Mouse (Mus musculus) liver, embryonic 14.5 days (tissue): ENCODE data around the gene Nr2f2. TPM values are rescaled to one million over a fixed set of nuclear protein-coding genes. Genes with fewer than 3 reads are reported as not detected.

Source experiments
- ATAC-seq: fragments of 200-750 bp; cut with Nextera tagmentation; 2 replicates; pipeline ENCODE4 v1.8.0; 2017; ENCODE audit warnings: moderate number of reproducible peaks, mild to moderate bottlenecking, moderate library complexity; ENCODE audit not compliant: insufficient read depth
- DNase-seq, 3 experiments: peaks; one replicate each; pipeline ENCODE4 v3.0.0-alpha.2; 2012 to 2013; ENCODE audit warnings: low read depth in 3 of 3, low spot score in 3 of 3
- H3K27ac ChIP-seq: fragments of 300-500 bp; sonication (generic); 2 replicates; pipeline ENCODE4 v1.5.1; 2014; ENCODE audit warnings: moderate library complexity, mild to moderate bottlenecking, control low read depth, inconsistent platforms
- H3K27me3 ChIP-seq: fragments of 300-500 bp; sonication (generic); 2 replicates; pipeline ENCODE4 v1.6.1; 2014; ENCODE audit warnings: mild to moderate bottlenecking, low read length, moderate library complexity; ENCODE audit not compliant: control insufficient read depth, insufficient read depth
- H3K36me3 ChIP-seq: fragments of 300-500 bp; sonication (generic); replicated peaks from 2 replicates; pipeline ENCODE4 v1.6.1; 2014; ENCODE audit warnings: low read depth; ENCODE audit not compliant: control insufficient read depth, insufficient read depth
- H3K4me1 ChIP-seq, 2 experiments: fragments of 200-500 bp in 1 of 2; fragments of 300-500 bp in 1 of 2; sonication (generic) in 1 of 2; replicated peaks; 2 replicates each; pipeline ENCODE4 v1.6.1; 2012 to 2014; ENCODE audit warnings: antibody characterized with exemption in 1 of 2, inconsistent platforms in 1 of 2, low read length in 1 of 2; ENCODE audit not compliant: control insufficient read depth in 2 of 2, insufficient read depth in 2 of 2
- H3K4me2 ChIP-seq: fragments of 300-500 bp; sonication (generic); 2 replicates; pipeline ENCODE4 v1.6.1; 2014; ENCODE audit warnings: low read depth, mild to moderate bottlenecking, control low read depth, moderate library complexity
- H3K4me3 ChIP-seq, 2 experiments: fragments of 200-500 bp in 1 of 2; fragments of 300-500 bp in 1 of 2; sonication (generic) in 1 of 2; 2 replicates each; pipeline ENCODE4 v1.5.1; 2012 to 2014; ENCODE audit warnings: low read depth in 2 of 2, low read length in 2 of 2, mild to moderate bottlenecking in 2 of 2, control low read depth in 1 of 2, inconsistent platforms in 1 of 2, moderate library complexity in 1 of 2; ENCODE audit not compliant: insufficient read depth in 1 of 2
- H3K9ac ChIP-seq: fragments of 300-500 bp; sonication (generic); replicated peaks from 2 replicates; pipeline ENCODE4 v1.6.1; 2014; ENCODE audit warnings: mild to moderate bottlenecking, control low read depth, moderate library complexity
- H3K9me3 ChIP-seq: fragments of 300-500 bp; sonication (generic); 2 replicates; pipeline ENCODE4 v1.6.1; 2016; ENCODE audit warnings: low read length, mixed read lengths; ENCODE audit not compliant: control insufficient read depth
- CTCF ChIP-seq: IDR thresholded peaks from 2 replicates; pipeline ENCODE4 v1.5.1; 2016; ENCODE audit warnings: antibody characterized with exemption, low read depth, control low read depth
- EP300 ChIP-seq: IDR thresholded peaks from 2 replicates; pipeline ENCODE4 v1.6.1; 2016; ENCODE audit warnings: antibody characterized with exemption, low read depth
- WGBS: fragments of 180-500 bp; shearing (Covaris S2); extraction: QIAGEN DNeasy Blood & Tissue Kit; methylation state at CpG from one replicate; pipeline ENCODE4 v1.1.7; 2014; ENCODE audit not compliant: insufficient replicate concordance; 5-methylcytosine and 5-hydroxymethylcytosine counted together
- polyA plus RNA-seq, 2 experiments: library from polyadenylated mRNA; depleted of rRNA in 1 of 2; stranded (reverse) in 1 of 2; unstranded in 1 of 2; fragments of >200 nt; fragmentation: Nextera tagmentation in 1 of 2; extraction: Ambion mirVana in 1 of 2; gene quantifications; 2 replicates each; pipeline versions ENCODE4 v1.2.1 to v1.2.3; 2012 to 2014

Gene Nr2f2
- polyA plus RNA-seq, 2 experiments: 6.3 to 12.0 TPM

- Histone ChIP-seq H3K4me1 (no peaks in the 10 kb centered on the region), H3K27ac (no peak overlapping the region), H3K27me3 (no peaks in the 10 kb centered on the region), H3K9ac (no peak overlapping the region), H3K4me2 (no peak overlapping the region), H3K4me3 (no peak overlapping the region), H3K9me3 (no peaks in the 10 kb centered on the region), H3K36me3 (no peaks in the 10 kb centered on the region)
- DNase-seq (no peak), ATAC-seq (no peak)
- no peak for TF ChIP-seq CTCF
- TF ChIP-seq EP300: no peak
- 61% methylated on average over 4 of the region's 4 CpGs for WGBS
Observed at GRCm38 (mm10) chr7:70382828-70383227, 16.3 kb upstream of the Nr2f2 start.

GRCm38 (mm10) chr7:70381409-70382244, 15.1 kb upstream of the Nr2f2 start:
- no peak for DNase-seq
- TF ChIP-seq EP300 (no peak), CTCF (no peak)
- Histone ChIP-seq H3K9me3 (no peaks in the 10 kb centered on the region), H3K9ac (no peak overlapping the region), H3K27me3 (no peaks in the 10 kb centered on the region), H3K36me3 (no peaks in the 10 kb centered on the region), H3K4me1 (no peaks in the 10 kb centered on the region), H3K27ac (no peak overlapping the region), H3K4me3 (no peak overlapping the region), H3K4me2 (no peak overlapping the region)
- ATAC-seq: no peak
- WGBS: 77% methylated on average over 14 of the region's 14 CpGs

GRCm38 (mm10) chr7:70380943-70381342, 14.4 kb upstream of the Nr2f2 start:
- Histone ChIP-seq H3K4me3 (no peak overlapping the region), H3K9me3 (no peaks in the 10 kb centered on the region), H3K36me3 (no peaks in the 10 kb centered on the region), H3K27me3 (no peaks in the 10 kb centered on the region), H3K4me1 (no peaks in the 10 kb centered on the region), H3K27ac (no peak overlapping the region), H3K9ac (no peak overlapping the region), H3K4me2 (no peak overlapping the region)
- WGBS: 68% methylated on average over 3 of the region's 3 CpGs
- ATAC-seq (no peak), DNase-seq (no peak)
- TF ChIP-seq EP300: no peak
- no peak for TF ChIP-seq CTCF

- H3K27me3 ChIP-seq: no peaks in the 10 kb centered on the region
- H3K9ac ChIP-seq: no peak overlapping the region
- TF ChIP-seq EP300 (no peak), CTCF (no peak)
- H3K4me3 ChIP-seq: no peak overlapping the region
- H3K27ac ChIP-seq: no peak overlapping the region
- H3K4me2 ChIP-seq: no peak overlapping the region
- WGBS: 71% methylated on average over 3 of the region's 3 CpGs
- ATAC-seq (no peak), DNase-seq (no peak)
- no peaks in the 10 kb centered on the region for H3K9me3 ChIP-seq
- no peaks in the 10 kb centered on the region for H3K36me3 ChIP-seq
- H3K4me1 ChIP-seq: no peaks in the 10 kb centered on the region
Observed at GRCm38 (mm10) chr7:70380246-70380645, 13.7 kb upstream of the Nr2f2 start.

GRCm38 (mm10) chr7:70370552-70371262, 4.2 kb upstream of the Nr2f2 start:
- ATAC-seq (no peak), DNase-seq (no peak)
- Histone ChIP-seq H3K4me1 (no peaks in the 10 kb centered on the region), H3K36me3 (no peaks in the 10 kb centered on the region), H3K9me3 (no peaks in the 10 kb centered on the region), H3K27me3 (peaks cover 50% of the 10 kb centered on the region), H3K9ac (no peak overlapping the region), H3K4me3 (no peak overlapping the region), H3K27ac (no peak overlapping the region), H3K4me2 (peak overlapping the region; percentile 52; the same call in 1 of the 2 replicates)
- TF ChIP-seq CTCF (no peak), EP300 (no peak)
- WGBS: 1% methylated on average over 18 of the region's 18 CpGs
